Mouse (Mus musculus) lung, embryonic 15.5 days (tissue): Measurements from ENCODE around the gene Ints1. TPM values are rescaled to one million over a fixed set of nuclear protein-coding genes. Genes with fewer than 3 reads are reported as not detected.

Source experiments
- ATAC-seq: fragments of 200-750 bp; cut with Nextera tagmentation; 2 replicates; pipeline ENCODE4 v1.8.0; 2017; ENCODE audit warnings: moderate number of reproducible peaks, borderline replicate concordance; ENCODE audit not compliant: low FRiP score, low TSS enrichment; ENCODE audit errors: extremely low read depth
- H3K27ac ChIP-seq: fragments of 300-500 bp; sonication (generic); 2 replicates; pipeline ENCODE4 v1.5.1; 2015; ENCODE audit warnings: moderate library complexity, mild to moderate bottlenecking, inconsistent platforms
- H3K27me3 ChIP-seq: fragments of 300-500 bp; sonication (generic); 2 replicates; pipeline ENCODE4 v1.6.1; 2015; ENCODE audit warnings: inconsistent platforms
- H3K36me3 ChIP-seq: fragments of 300-500 bp; sonication (generic); 2 replicates; pipeline ENCODE4 v1.6.1; 2015; ENCODE audit warnings: inconsistent platforms
- H3K4me1 ChIP-seq: fragments of 300-500 bp; sonication (generic); 2 replicates; pipeline ENCODE4 v1.6.1; 2015; ENCODE audit warnings: inconsistent platforms
- H3K4me2 ChIP-seq: fragments of 300-500 bp; sonication (generic); 2 replicates; pipeline ENCODE4 v1.6.1; 2015; ENCODE audit warnings: inconsistent platforms, mild to moderate bottlenecking, moderate library complexity
- H3K4me3 ChIP-seq: fragments of 300-500 bp; sonication (generic); 2 replicates; pipeline ENCODE4 v1.5.1; 2015; ENCODE audit warnings: mild to moderate bottlenecking, inconsistent platforms
- H3K9ac ChIP-seq: fragments of 300-500 bp; sonication (generic); 2 replicates; pipeline ENCODE4 v1.6.1; 2015; ENCODE audit warnings: inconsistent platforms
- H3K9me3 ChIP-seq: fragments of 300-500 bp; sonication (generic); 2 replicates; pipeline ENCODE4 v1.6.1; 2016; ENCODE audit warnings: inconsistent platforms
- WGBS: fragments of 180-500 bp; shearing (Covaris S2); methylation state at CpG from one replicate; pipeline ENCODE4 v1.1.7; 2015; 5-methylcytosine and 5-hydroxymethylcytosine counted together
- polyA plus RNA-seq: library from polyadenylated mRNA; unstranded; fragments of >200 nt; fragmentation: Nextera tagmentation; extraction: Ambion mirVana; gene quantifications from 2 replicates; pipeline ENCODE4 v1.2.1, GENCODE M21; 2015

The Ints1 gene
- polyA plus RNA-seq, 1 experiment from 2014 or later: 22.8 TPM

- Histone ChIP-seq H3K27me3 (peaks cover 17% of the 10 kb centered on the region), H3K4me1 (peaks cover 13% of the 10 kb centered on the region), H3K4me2 (peak overlapping the region; percentile 53), H3K9me3 (no peaks in the 10 kb centered on the region), H3K4me3 (no peak overlapping the region), H3K27ac (no peak overlapping the region), H3K9ac (no peak overlapping the region), H3K36me3 (no peaks in the 10 kb centered on the region)
- ATAC-seq: no peak
- 56% methylated on average over 20 of the region's 20 CpGs for WGBS
Measured at GRCm38 (mm10) chr5:139812398-139813125, 37.1 kb upstream of the Ints1 start.

GRCm38 (mm10) chr5:139811677-139812397 lies 36.4 kb upstream of the Ints1 start:
- no peak for ATAC-seq
- H3K9me3 ChIP-seq: no peaks in the 10 kb centered on the region
- no peak overlapping the region for H3K9ac ChIP-seq
- no peak overlapping the region for H3K4me3 ChIP-seq
- H3K4me2 ChIP-seq: no peak overlapping the region
- H3K27ac ChIP-seq: no peak overlapping the region
- H3K36me3 ChIP-seq: no peaks in the 10 kb centered on the region
- WGBS: 71% methylated on average over 15 of the region's 15 CpGs
- H3K4me1 ChIP-seq: peaks cover 13% of the 10 kb centered on the region
- H3K27me3 ChIP-seq: peaks cover 17% of the 10 kb centered on the region

- no peaks in the 10 kb centered on the region for H3K9me3 ChIP-seq
- 51% methylated on average over 4 of the region's 4 CpGs for WGBS
- H3K4me2 ChIP-seq: no peak overlapping the region
- H3K4me3 ChIP-seq: no peak overlapping the region
- no peak overlapping the region for H3K9ac ChIP-seq
- peaks cover 7% of the 10 kb centered on the region for H3K4me1 ChIP-seq
- no peak overlapping the region for H3K27ac ChIP-seq
- H3K36me3 ChIP-seq: no peaks in the 10 kb centered on the region
- H3K27me3 ChIP-seq: peaks cover 17% of the 10 kb centered on the region
- no peak for ATAC-seq
Measured at GRCm38 (mm10) chr5:139809397-139809796, 33.9 kb upstream of the Ints1 start.

- no peak overlapping the region for H3K27ac ChIP-seq
- H3K4me2 ChIP-seq: no peak overlapping the region
- no peak for ATAC-seq
Measured at GRCm38 (mm10) chr5:139805924-139806323, 30.4 kb upstream of the Ints1 start.

GRCm38 (mm10) chr5:139804573-139805111 lies 29.2 kb upstream of the Ints1 start:
- Histone ChIP-seq H3K27me3 (no peaks in the 10 kb centered on the region), H3K4me1 (peaks cover 14% of the 10 kb centered on the region), H3K9me3 (no peaks in the 10 kb centered on the region), H3K4me3 (no peak overlapping the region), H3K36me3 (peaks cover 18% of the 10 kb centered on the region), H3K9ac (no peak overlapping the region), H3K27ac (peak overlapping the region; percentile 51; the same call in 1 of the 2 replicates), H3K4me2 (no peak overlapping the region)
- 79% methylated on average over 11 of the region's 11 CpGs for WGBS
- no peak for ATAC-seq

More at GRCm38 (mm10) chr5:139805924-139806323, 30.4 kb upstream of the Ints1 start:
- H3K36me3 ChIP-seq: peaks cover 6% of the 10 kb centered on the region
- no peaks in the 10 kb centered on the region for H3K27me3 ChIP-seq
- peaks cover 14% of the 10 kb centered on the region for H3K4me1 ChIP-seq
- 88% methylated on average over 8 of the region's 8 CpGs for WGBS
- H3K9ac ChIP-seq: no peak overlapping the region
- no peak overlapping the region for H3K4me3 ChIP-seq
- no peaks in the 10 kb centered on the region for H3K9me3 ChIP-seq

GRCm38 (mm10) chr5:139804107-139804551 lies 28.7 kb upstream of the Ints1 start:
- peak; percentile 71 for ATAC-seq
- Histone ChIP-seq H3K27me3 (no peaks in the 10 kb centered on the region), H3K9me3 (no peaks in the 10 kb centered on the region), H3K4me1 (peaks cover 14% of the 10 kb centered on the region), H3K27ac (peak overlapping the region; percentile 51), H3K9ac (no peak overlapping the region), H3K36me3 (peaks cover 21% of the 10 kb centered on the region), H3K4me3 (no peak overlapping the region), H3K4me2 (peak overlapping the region; percentile 2; the same call in 1 of the 2 replicates)
- 5% methylated on average over 6 of the region's 6 CpGs for WGBS

- Histone ChIP-seq H3K9ac (no peak overlapping the region), H3K36me3 (peaks cover 21% of the 10 kb centered on the region), H3K27me3 (no peaks in the 10 kb centered on the region), H3K27ac (peak overlapping the region; percentile 51), H3K4me2 (peak overlapping the region; percentile 2; the same call in 1 of the 2 replicates), H3K4me1 (peaks cover 19% of the 10 kb centered on the region), H3K9me3 (no peaks in the 10 kb centered on the region), H3K4me3 (no peak overlapping the region)
- 8% methylated on average over 12 of the region's 12 CpGs for WGBS
- ATAC-seq: peak; percentile 73
Measured at GRCm38 (mm10) chr5:139803601-139804102, 28.2 kb upstream of the Ints1 start.

GRCm38 (mm10) chr5:139803165-139803564 lies 27.7 kb upstream of the Ints1 start:
- Histone ChIP-seq H3K36me3 (peaks cover 21% of the 10 kb centered on the region), H3K9ac (no peak overlapping the region), H3K27me3 (no peaks in the 10 kb centered on the region), H3K4me1 (peaks cover 24% of the 10 kb centered on the region), H3K4me2 (no peak overlapping the region), H3K27ac (0 out of 2 replicates have a peak overlapping the region, but pooled peaks have one; percentile 11), H3K4me3 (no peak overlapping the region), H3K9me3 (no peaks in the 10 kb centered on the region)
- ATAC-seq: no peak
- 75% methylated on average over 8 of the region's 8 CpGs for WGBS

GRCm38 (mm10) chr5:139801880-139802279 lies 26.4 kb upstream of the Ints1 start:
- Histone ChIP-seq H3K4me2 (no peak overlapping the region), H3K4me1 (peaks cover 37% of the 10 kb centered on the region), H3K27ac (no peak overlapping the region), H3K9ac (no peak overlapping the region), H3K4me3 (no peak overlapping the region), H3K27me3 (no peaks in the 10 kb centered on the region), H3K9me3 (no peaks in the 10 kb centered on the region), H3K36me3 (peaks cover 21% of the 10 kb centered on the region)
- ATAC-seq: no peak
- WGBS: 93% methylated on average over 10 of the region's 10 CpGs

- Histone ChIP-seq H3K27ac (no peak overlapping the region), H3K4me3 (no peak overlapping the region), H3K27me3 (no peaks in the 10 kb centered on the region), H3K9me3 (no peaks in the 10 kb centered on the region), H3K4me2 (no peak overlapping the region), H3K36me3 (peaks cover 21% of the 10 kb centered on the region), H3K4me1 (peaks cover 43% of the 10 kb centered on the region), H3K9ac (no peak overlapping the region)
- no peak for ATAC-seq
- 87% methylated on average over 8 of the region's 8 CpGs for WGBS
Measured at GRCm38 (mm10) chr5:139801231-139801630, 25.8 kb upstream of the Ints1 start.

- H3K36me3 ChIP-seq: peaks cover 21% of the 10 kb centered on the region
- H3K27ac ChIP-seq: no peak overlapping the region
- no peak for ATAC-seq
- no peaks in the 10 kb centered on the region for H3K9me3 ChIP-seq
- no peak overlapping the region for H3K4me3 ChIP-seq
- H3K4me1 ChIP-seq: peaks cover 55% of the 10 kb centered on the region
- no peak overlapping the region for H3K4me2 ChIP-seq
- H3K9ac ChIP-seq: no peak overlapping the region
- H3K27me3 ChIP-seq: no peaks in the 10 kb centered on the region
- 89% methylated on average over 33 of the region's 33 CpGs for WGBS
Measured at GRCm38 (mm10) chr5:139799801-139800590, 24.5 kb upstream of the Ints1 start.
